Mouse (Mus musculus): ENCODE data around the gene Gm20403.

DNA sequence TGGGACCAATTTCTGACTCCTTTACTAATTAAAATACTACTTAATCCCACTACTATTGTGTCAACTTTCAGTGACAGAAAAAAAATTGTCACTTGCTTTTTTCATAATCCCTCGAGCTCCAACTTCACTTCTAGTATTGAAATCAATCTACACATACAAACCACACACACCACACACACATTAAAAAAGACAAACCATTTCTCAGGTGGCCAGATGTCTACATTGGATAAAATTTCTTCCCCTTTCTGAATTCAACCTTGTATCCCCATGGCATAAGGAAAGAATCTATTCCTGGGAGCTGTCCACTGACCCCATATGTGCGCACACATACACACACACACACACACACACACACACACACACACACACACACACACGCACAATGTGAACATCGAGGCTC, 29.9 kb downstream of the Gm20403 start:
- no peak for TF ChIP-seq CTCF (IDR thresholded peaks at IDR 0.05; ENCODE audit: insufficient read depth, low read length)
- TF ChIP-seq POLR2A (IDR thresholded peaks at IDR 0.05; ENCODE audit: borderline replicate concordance, extremely low read depth, low read depth, low read length), result no peak

Data from lung, adult 2 months (tissue).